Mouse (Mus musculus) testis, postnatal 10 days (tissue): ENCODE results near the gene Jup.

Source experiments
- DNase-seq: peaks from one replicate; pipeline ENCODE4 v3.0.0; 2021; ENCODE audit warnings: low spot score

Jup gene

DNA sequence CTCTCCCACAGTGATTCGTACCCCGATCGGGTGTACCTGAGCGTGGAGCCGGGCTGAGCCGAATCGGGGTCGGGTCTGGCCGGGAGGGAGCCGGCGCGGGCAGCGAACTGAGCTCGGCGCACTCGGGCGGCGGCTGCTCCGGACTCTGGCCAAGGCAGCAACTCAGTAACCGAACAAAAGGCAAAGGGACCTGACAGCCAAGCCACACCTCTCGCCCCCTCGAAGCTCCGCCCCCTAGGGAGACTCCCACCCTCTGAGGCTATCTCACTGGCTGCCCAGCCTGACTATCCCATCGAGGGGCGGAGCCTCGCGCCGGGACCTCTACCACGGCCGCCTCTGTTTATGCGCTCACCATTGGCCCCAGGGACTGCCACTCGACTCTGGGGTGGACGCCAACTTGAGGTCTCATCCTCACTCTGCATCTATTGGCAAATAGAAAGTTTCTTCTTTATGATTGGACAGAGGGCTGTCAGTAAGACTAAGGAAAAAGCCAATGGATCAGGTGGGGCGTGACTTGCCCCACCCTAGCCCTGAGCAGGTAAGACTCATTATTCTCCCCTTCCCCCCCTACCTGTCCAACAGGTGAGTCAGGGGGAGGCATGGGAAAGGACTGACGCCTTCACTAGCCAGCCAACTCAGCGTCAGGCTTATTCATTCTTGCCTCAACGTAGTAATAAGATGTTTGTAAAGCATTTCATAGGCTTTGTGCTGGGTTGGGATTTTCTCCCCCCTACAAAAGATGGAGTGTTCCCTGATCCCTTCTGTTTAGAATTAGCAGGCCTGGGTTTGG, at the start of gene Jup:
Gene Jup, minus strand, starts transcription at position 164 of the 790 bp plus-strand sequence.
- peak; percentile 99 for DNase-seq

DNA sequence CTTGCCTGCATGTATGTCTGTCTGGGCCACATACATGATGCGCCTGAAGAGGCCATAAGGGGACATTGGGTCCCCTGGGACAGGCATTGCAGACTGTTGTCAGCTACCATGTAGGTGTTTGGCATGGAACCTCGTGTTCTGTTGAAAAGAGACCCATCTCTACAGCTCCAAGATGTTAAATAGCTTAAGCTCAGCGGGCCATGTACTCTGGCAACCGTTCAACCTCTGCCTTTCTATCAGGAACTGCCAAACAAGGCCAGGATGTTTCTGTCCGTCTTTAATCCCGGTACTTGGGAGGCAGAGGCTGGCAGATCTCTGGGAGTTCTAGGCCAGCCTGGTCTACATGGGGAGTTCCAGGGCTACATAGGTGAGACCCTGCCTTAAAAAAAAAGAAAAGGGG, 45.1 kb upstream of the Jup start:
- no peak for DNase-seq

DNA sequence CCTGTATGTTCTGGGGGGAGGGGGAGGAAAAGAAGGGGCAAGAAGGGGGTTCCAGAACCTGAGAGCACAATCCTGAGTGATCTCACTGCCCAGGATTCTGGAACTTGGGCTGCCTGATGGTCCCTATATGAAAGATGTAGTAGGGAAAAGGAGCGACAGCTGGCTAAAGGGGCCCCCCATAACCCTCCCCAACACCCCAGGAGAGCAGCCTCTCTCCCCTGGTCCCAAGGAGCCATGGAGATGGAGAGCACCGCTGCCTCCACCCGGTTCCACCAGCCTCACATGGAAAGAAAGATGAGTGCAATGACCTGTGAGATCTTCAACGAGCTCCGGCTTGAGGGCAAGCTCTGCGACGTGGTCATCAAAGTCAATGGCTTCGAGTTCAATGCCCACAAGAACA, 44.2 kb upstream of the Jup start, which contains the start of the genes Nt5c3b and Klhl10:
Gene Nt5c3b, minus strand, starts transcription at position 12 of the 400 bp plus-strand sequence.
Gene Klhl10, plus strand, starts transcription at position 121 of the 400 bp plus-strand sequence.
- no peak for DNase-seq

- DNase-seq = peak; percentile 92
Observed at GRCm38 (mm10) chr11:100440691-100441522, 43.3 kb upstream of the Jup start.

DNA sequence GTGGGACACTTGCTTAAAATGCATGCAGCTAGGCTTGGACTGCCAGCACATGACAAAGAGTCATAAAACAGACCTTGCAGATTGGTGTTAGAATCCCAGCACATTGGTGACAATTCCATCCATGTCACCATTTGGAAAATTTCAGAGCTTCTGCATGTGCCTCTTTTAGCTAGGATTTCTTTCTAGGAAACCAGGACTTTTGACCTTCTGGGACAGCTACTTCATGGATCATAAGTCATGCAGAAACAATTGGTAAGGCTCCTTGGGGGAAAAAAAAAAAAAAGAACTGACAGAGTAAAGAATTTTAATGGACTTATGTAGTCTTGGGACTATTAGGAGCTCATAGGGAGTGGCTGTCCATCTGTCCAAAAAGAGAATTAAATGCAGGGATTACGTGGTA, 40.3 kb upstream of the Jup start:
- no peak for DNase-seq

- peak; percentile 45 for DNase-seq
Observed at GRCm38 (mm10) chr11:100435678-100436246, 38.2 kb upstream of the Jup start.

GRCm38 (mm10) chr11:100432002-100432401, 34.4 kb upstream of the Jup start:
- no peak for DNase-seq

- DNase-seq = no peak
Observed at GRCm38 (mm10) chr11:100430052-100430451, 32.5 kb upstream of the Jup start.

- peak; percentile 90 for DNase-seq
Observed at GRCm38 (mm10) chr11:100428612-100429199, 31.1 kb upstream of the Jup start.

- no peak for DNase-seq
Observed at GRCm38 (mm10) chr11:100426820-100427219, 29.3 kb upstream of the Jup start.

- DNase-seq = peak; percentile 88
Observed at GRCm38 (mm10) chr11:100425851-100426250, 28.3 kb upstream of the Jup start.

- DNase-seq = no peak
Observed at GRCm38 (mm10) chr11:100423836-100424235, 26.3 kb upstream of the Jup start.

- no peak for DNase-seq
Observed at GRCm38 (mm10) chr11:100421537-100421936, 24.0 kb upstream of the Jup start.

DNA sequence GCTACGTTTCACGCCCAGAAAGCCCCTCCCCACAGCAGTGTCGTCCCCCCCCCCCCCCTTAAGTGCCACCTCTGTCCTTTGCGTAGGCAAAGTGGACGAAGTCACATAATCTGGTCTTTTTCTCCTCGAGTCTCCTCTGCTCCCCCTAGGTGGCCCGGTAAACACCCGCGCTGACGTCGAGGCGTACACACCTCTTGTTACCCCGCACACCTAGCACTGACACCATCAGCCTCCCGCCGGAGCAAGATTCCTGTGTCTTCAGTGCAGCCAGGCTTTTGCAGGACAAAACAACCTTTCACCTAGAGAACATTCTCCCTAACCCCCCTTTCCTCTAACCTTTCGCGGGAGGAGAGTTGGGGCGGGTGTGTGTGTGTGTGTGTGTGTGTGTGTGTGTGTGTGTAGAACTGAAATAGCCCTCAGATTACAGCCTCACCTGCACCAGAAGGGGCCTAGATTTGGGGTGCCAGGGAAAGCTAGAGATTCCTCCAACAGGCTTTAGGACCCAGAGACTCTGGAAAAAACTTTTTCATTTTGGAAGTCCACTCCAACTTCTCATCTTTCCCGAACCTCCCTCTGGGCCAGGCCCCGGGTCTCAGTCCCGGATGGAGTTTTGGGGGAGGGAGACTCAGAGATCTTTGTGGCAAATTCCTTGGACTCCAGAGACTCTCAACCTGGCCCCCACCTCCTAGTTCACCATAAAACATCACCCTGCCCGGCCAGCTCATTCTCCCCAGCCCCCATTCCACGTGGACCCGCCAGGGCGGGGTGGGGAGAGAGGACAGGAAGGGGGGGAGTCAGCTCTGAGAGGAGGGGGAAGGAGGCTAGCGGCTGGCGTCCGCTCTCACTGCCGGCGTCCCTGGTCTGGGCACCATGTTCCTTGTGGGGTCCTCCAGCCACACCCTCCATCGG, 17.6 kb upstream of the Jup start, which contains the start of gene Fkbp10:
Gene Fkbp10, plus strand, starts transcription at position 784 of the 909 bp plus-strand sequence.
- peak; percentile 83 for DNase-seq

DNA sequence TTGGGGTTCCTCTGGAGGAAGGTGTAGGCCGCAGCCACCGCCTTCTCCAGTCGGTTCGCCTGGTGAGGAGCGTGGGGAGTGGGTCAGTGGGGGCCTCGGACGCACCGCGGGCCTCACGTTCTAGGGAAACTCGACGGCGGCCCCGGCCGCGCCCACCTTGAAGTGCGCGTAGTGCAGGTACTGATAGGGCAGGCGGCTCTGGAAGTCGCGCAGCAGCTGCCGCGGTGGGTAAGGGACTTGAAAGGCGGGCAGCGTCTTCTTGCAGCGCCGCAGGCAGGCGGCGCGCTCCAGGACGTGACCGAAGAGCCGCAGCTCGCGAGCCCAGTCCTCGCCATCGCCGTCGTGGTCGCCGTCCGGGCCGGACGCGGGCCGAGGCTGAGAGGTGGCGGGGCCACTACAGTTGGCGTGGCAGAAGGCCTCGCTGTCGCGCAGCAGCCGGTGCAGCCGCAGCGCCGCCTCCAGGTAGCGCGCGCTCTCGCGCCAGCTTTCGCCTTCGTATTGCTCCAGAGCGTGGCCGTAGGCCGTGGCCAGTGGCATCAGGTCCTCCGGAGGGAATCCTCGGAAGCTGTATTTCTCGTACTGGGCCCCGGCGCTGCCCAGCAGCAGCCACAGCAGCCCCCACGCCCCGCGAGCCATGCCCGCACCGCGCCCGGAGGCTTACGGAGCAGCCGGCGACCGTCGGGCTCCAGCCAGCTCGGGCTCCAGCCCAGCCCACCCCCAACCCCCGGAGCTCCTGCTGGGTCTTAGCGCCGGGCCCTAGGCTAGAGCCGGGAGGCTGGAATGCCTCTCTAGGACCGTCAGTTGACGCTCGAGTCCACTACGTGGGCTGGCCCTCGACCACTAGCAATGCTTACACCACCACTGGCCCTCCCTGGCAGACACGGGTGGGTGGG, 16.7 kb upstream of the Jup start, which contains the start of gene P3h4:
Gene P3h4, minus strand, starts transcription at position 816 of the 893 bp plus-strand sequence.
- peak; percentile 88 for DNase-seq

GRCm38 (mm10) chr11:100413541-100413940, 16.0 kb upstream of the Jup start:
- DNase-seq = no peak

- no peak for DNase-seq
Observed at GRCm38 (mm10) chr11:100411736-100412135, 14.2 kb upstream of the Jup start.

- DNase-seq = no peak
Observed at GRCm38 (mm10) chr11:100409686-100410085, 12.1 kb upstream of the Jup start.

DNA sequence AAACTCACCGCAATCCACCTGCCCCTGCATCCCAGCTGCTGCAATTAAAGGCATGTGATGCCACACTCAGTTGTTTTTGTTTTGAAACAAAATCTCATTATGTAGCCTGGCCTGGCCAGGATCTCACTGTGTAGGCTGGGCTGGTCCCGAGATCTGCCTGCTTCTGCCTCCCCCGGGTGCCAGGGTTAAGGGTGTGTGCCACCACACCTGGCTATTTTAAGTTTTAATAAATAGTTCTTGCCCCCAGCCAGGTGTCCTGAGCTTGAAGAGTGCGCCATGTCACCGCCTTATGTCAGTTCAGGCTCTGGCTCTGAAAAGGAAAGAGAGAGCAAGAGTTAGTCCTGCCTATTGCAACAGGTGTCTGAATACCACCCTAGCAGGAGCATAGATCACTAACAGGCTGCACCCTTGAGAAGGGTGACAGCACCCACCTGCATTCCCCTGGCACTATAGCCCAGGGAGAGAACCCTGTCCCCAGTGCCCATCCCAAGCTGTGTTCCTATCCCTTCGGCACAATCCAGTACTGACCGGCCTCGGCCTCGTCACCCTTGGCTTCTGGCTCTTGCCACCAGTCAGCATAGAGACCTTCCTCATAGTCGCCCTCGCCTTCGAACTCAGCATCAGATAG, 11.4 kb upstream of the Jup start:
- no peak for DNase-seq
